Mouse (Mus musculus) urinary bladder, adult 18-20 months (tissue): ENCODE measurements around the gene Kalrn.

Experiments
- DNase-seq, 2 experiments: peaks; one replicate each; pipeline ENCODE4 v3.0.0; 2022; ENCODE audit warnings: low spot score in 2 of 2, mixed read lengths in 2 of 2

Kalrn gene

DNA sequence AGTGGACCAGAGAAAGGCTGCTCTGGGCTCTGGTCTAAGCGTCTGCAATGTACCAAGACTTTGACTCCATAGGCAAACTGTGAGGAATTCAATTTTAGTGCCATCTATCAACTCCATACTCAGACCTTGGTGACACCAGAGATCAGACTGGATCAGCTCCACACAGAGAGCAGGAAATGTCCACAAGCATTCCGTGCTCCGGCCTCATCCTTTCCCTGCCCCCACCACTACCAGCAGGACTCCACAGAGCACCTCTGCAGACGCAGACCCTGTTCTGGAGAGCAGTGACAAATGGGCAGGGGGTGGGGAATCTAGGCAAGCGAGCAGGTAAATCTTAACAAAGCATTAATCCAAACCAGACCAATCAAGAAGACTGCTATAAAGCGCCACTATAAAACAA lies 15.4 kb downstream of the Kalrn start:
- no peak for DNase-seq

GRCm38 (mm10) chr16:34552731-34553130 lies 20.6 kb downstream of the Kalrn start:
- DNase-seq, result no peak

DNA sequence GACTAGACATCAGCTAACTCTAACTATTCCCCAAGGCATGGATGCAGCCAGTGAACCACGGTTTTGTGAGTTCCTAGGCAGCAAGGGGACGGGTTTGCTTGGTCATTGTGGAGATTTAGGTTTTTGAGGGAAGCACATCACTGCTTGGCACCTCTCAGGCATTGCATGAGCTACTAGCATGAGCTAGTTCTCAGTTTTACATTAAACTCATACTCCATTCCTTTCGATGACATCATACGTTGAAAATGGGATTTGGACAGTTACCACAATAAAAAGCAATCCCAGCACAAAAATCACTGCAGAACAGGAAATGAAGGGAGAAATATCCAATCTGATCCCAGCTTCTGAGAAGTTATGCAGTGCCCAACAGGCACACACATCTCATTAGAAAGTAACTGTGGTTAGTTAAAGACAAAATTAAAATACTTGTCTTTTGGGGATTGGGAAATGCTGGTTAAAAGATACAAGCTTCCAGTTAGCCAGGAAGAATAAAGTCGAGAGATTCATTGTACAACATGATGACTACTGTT lies 23.8 kb downstream of the Kalrn start:
- no peak for DNase-seq

DNA sequence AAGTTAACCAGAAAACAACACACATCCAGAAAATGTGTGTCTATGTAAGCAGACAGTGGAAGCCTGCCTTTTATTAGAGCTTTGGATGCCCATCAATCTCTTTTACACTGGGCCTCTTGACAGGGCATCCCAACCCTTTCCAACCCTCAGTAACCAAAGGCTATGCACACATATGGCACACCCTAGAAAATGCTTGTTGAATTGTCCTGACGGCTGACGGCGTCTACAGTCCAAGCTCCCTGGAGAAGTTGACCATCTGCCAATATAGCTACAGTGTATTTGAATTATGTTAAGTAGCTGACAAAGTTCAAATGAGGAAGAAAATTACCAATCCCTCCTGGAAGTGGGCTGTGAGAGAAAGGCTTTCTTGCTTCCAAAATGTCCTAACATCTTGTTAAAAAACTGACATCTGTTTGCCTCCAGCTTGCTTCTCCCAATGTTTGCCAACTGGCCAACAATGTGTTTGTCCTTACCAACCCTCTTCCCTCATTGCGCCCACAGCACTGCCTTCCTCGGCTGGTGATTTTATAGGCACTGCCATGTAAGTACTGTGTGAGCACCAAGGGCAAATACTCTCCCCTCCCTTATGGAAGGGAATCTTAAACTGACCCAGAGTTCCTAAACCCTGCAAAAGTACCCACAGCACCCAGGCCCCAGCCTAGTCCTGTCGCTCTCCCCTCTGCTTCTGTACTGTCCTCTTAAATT lies 26.4 kb downstream of the Kalrn start:
- DNase-seq, result no peak

- DNase-seq, result no peak
These were observed 29.6 kb downstream of the Kalrn start for GRCm38 (mm10) chr16:34543754-34544153.

GRCm38 (mm10) chr16:34542341-34542740 lies 31.0 kb downstream of the Kalrn start:
- no peak for DNase-seq

GRCm38 (mm10) chr16:34538679-34539185 lies 34.6 kb downstream of the Kalrn start:
- DNase-seq, result no peak

DNA sequence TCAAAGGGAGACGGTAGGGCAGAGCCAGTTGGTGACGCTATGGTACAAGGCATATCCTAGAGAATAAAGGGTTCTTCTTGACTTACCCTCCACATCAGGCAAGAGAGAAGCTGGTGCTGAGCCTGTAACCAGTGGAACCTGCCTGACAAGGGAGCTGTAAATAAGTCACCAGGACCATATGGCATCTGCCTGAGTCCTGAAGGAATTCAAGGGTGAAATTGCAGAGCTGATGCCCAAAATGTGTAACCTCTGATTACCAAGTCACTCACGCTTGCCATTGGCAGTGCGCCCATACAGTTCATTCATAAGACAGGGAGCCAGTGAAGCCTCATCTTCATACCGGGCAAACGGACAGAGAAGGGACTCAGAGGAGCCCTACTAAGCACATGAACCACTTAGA lies 37.0 kb downstream of the Kalrn start:
- no peak for DNase-seq

- no peak for DNase-seq
These were observed 38.2 kb downstream of the Kalrn start for GRCm38 (mm10) chr16:34535135-34535534.

- DNase-seq, result peak in 1 of 2 experiments; percentile 18
These were observed 41.8 kb downstream of the Kalrn start for GRCm38 (mm10) chr16:34531506-34531905.

DNA sequence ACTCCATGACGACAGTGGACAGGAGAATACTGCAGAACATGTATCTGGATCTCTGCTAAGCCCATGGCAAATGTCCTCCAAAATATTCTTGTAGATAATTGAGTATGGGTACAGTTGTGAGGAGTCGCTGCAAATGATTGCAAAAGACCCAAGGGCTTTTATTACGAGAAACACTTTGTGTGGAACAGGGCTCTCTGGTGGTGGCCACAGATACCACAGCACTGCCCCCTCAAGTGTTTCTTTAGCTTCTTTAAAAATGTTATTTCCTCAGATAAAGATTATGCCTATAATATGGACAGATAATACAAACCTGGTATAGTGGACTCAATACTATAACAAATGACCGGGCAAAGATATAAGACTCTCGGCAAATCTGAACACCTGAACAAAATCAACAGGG lies 43.3 kb downstream of the Kalrn start:
- no peak for DNase-seq

GRCm38 (mm10) chr16:34528234-34528983 lies 44.9 kb downstream of the Kalrn start:
- DNase-seq, result no peak

DNA sequence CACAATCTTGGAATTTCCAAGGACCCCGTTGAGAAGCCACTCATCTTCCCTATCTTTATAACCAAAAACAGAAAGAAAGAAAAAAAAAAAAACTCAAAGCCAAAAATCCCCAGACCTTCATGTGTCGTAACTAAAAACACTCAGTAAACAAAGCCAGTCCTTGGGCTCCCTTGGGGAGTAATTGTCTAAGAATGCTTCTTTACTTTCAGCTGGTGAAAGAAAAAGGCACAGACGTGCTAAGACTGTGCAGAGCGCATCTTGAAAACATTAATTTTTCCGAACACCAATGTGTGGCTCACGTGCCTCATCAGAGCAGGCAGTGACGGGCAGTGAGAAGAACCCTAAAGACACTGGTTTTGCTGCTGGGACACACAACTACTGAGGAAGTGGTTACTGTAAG lies 47.0 kb downstream of the Kalrn start:
- DNase-seq, result no peak

DNA sequence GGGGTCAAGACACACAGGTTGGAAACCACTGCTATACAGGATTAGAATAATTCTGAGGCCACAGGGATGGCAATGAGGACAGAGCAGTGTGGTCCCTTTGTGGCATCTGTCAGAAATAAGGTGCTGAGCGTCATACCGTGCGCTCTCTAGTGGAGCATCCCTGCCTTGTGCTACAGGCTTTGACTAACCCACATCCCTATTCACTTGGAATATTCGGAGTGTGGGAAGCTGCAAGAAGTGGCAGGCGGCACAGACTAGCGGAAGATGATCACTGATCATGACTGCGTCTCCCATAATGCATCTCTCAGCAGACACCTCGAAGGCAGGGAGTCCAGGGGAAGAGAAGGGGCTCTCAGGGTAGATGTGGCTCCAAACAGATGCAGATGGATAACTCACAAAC lies 47.5 kb downstream of the Kalrn start:
- DNase-seq, result no peak

GRCm38 (mm10) chr16:34525205-34525604 lies 48.1 kb downstream of the Kalrn start:
- no peak for DNase-seq

DNA sequence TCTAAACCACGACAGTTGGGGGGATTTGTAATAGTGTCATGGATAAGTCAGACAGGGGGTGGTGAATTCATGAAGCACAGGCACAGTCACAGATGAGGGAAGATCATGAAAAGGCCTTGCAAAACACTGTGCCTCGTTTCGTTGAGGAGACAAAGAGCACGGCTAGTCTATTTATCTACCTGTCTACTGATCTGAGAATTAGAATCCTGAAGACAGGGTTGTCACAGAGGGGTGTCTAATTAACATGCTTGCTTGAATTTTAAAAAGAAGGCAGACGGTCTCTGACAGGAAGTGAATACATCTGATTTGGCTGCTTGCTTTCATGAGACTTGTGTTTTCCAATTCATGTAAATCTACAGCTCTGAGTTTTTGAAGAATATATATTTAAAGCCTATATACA lies 52.3 kb downstream of the Kalrn start:
- DNase-seq, result no peak

DNA sequence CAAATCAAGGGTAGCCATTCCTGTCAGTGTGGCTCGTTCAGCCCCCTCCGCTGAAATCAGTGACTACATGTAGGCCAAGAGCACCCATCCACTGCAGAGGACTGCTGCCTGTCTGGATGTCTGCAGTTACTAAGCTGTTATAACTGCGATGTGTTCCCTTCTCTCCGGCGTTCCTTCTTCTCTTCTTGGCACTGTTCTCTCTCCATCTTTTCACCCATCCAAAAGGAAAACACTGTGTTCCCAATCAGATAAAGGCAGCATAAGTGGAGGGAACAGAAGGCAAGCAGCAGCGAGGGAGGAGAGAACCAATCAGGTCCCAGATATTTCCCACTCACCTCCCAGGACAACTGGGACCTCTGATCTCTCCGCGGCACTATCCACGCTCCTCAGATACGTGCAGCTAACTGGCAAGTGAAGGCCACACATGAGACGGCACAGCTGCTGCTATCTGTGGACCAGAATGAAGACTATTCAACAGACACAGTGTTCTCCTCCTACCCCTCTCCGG lies 56.4 kb downstream of the Kalrn start:
- DNase-seq, result no peak

DNA sequence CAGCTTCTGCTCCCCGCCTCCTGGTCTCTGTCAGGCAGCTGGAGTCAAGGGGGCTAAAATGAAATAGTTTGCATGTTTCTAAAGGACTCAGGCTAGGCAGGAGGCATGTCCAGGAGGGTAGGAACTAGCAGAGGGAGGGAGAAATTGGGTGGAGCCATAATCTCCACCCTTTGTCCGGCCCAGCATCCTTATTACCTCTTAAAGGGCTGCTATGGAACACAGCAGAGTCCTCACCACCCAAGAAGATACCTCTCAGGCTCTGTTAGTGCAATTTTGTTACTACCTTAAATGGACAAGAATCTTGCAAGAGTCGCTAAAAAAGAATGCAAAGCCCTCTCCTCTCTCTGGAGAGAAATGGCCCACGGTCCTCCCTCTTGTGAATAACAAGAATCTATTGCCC lies 57.8 kb downstream of the Kalrn start:
- DNase-seq, result no peak

DNA sequence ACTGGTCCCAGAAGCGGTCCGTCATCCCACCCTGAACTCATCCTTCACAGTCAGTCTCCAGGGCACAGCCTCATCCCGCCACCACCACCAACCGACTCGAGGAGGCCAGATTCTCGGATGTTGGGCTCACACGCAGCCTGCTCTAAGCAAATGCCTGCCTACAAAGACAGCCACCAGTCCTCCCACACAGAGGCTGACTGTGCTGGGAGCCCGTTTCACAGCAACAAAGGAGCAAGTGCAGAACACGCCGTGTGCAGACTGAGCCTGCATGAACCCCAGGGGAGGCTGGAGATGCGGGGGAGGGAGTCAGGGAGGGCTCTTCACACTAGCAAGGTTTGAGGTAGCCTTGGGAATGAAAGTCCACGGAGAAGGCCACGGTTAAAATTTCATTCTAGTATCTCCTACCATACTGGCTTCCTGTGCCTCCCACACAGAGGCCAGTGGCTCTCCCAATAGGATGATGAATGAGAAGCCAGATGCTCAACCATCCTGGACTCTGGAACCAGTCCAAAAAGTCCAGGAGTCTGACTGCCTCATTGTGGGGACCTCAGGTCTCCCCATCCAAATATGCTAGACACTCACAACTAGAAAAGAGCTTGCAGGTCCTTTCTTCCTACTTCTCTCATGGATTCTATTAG lies 59.3 kb downstream of the Kalrn start:
- DNase-seq, result no peak

- DNase-seq, result no peak
These were observed 61.0 kb downstream of the Kalrn start for GRCm38 (mm10) chr16:34512326-34512725.

- DNase-seq, result no peak
These were observed 65.2 kb downstream of the Kalrn start for GRCm38 (mm10) chr16:34508125-34508524.

DNA sequence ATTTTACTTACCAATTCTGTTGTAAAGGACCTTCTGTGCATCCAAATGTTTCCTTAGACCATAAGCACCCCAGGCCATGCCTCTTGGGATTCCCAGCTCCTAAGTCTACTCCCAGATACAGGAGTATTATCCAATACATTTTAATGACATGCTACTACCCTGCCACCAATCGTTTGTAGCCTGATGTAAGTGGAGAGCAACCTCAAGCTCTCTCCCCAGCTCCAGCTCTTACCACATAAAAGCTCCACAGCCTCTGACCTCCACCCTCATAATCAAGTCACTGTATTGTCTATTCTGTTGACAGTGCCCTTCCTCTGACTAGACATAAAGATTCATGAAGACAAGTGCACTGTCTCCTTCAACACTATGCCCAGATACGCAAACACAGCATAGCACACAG lies 67.3 kb downstream of the Kalrn start:
- DNase-seq, result no peak
